Mouse (Mus musculus) embryonic facial prominence, embryonic 14.5 days (tissue): Measurements from ENCODE around the gene Thap12. TPM values are rescaled to one million over a fixed set of nuclear protein-coding genes. Genes with fewer than 3 reads are reported as not detected.

Source experiments
- ATAC-seq: fragments of 200-750 bp; cut with Nextera tagmentation; 2 replicates; pipeline ENCODE4 v1.8.0; 2017; ENCODE audit warnings: low read depth, moderate number of reproducible peaks, moderate TSS enrichment
- DNase-seq: peaks from one replicate; pipeline ENCODE4 v3.0.0-alpha.2; 2015; ENCODE audit warnings: low spot score
- H3K27ac ChIP-seq: fragments of 300-500 bp; sonication (generic); replicated peaks from 2 replicates; pipeline ENCODE4 v1.5.1; 2014; ENCODE audit warnings: low read depth, mild to moderate bottlenecking, low read length, moderate library complexity
- H3K27me3 ChIP-seq: fragments of 300-500 bp; sonication (generic); replicated peaks from 2 replicates; pipeline ENCODE4 v1.6.1; 2014; ENCODE audit warnings: low read length; ENCODE audit not compliant: control insufficient read depth, insufficient read depth
- H3K36me3 ChIP-seq: fragments of 300-500 bp; sonication (generic); 2 replicates; pipeline ENCODE4 v1.6.1; 2014; ENCODE audit warnings: low read length, mixed read lengths; ENCODE audit not compliant: control insufficient read depth, insufficient read depth
- H3K4me1 ChIP-seq: fragments of 300-500 bp; sonication (generic); 2 replicates; pipeline ENCODE4 v1.6.1; 2014; ENCODE audit warnings: antibody characterized with exemption, low read length; ENCODE audit not compliant: control insufficient read depth, insufficient read depth
- H3K4me2 ChIP-seq: fragments of 300-500 bp; sonication (generic); 2 replicates; pipeline ENCODE4 v1.6.1; 2014; ENCODE audit warnings: low read depth, mild to moderate bottlenecking, low read length, moderate library complexity, mixed read lengths
- H3K4me3 ChIP-seq: fragments of 300-500 bp; sonication (generic); 2 replicates; pipeline ENCODE4 v1.5.1; 2014; ENCODE audit warnings: low read depth, mild to moderate bottlenecking, low read length
- H3K9ac ChIP-seq: fragments of 300-500 bp; sonication (generic); 2 replicates; pipeline ENCODE4 v1.6.1; 2014; ENCODE audit warnings: low read depth, mild to moderate bottlenecking, low read length, moderate library complexity, mixed read lengths
- H3K9me3 ChIP-seq: fragments of 300-500 bp; sonication (generic); 2 replicates; pipeline ENCODE4 v1.6.1; 2016; ENCODE audit warnings: low read length; ENCODE audit not compliant: control insufficient read depth
- WGBS: fragments of 180-500 bp; shearing (Covaris S2); extraction: QIAGEN DNeasy Blood & Tissue Kit; methylation state at CpG from one replicate; pipeline ENCODE4 v1.1.7; 2014; 5-methylcytosine and 5-hydroxymethylcytosine counted together
- polyA plus RNA-seq: library from polyadenylated mRNA; unstranded; fragments of >200 nt; fragmentation: Nextera tagmentation; extraction: Ambion mirVana; gene quantifications from 2 replicates; pipeline ENCODE4 v1.2.1, GENCODE M21; 2014

The Thap12 gene
- polyA plus RNA-seq, 1 experiment from 2014 or later: 58.0 TPM

GRCm38 (mm10) chr7:98671416-98671815 is 31.5 kb upstream of the Thap12 start:
- no peak overlapping the region for H3K4me3 ChIP-seq
- H3K36me3 ChIP-seq: no peaks in the 10 kb centered on the region
- ATAC-seq: no peak
- 43% methylated on average over 9 of the region's 9 CpGs for WGBS
- peaks cover 23% of the 10 kb centered on the region for H3K4me1 ChIP-seq
- DNase-seq: no peak
- no peak overlapping the region for H3K4me2 ChIP-seq
- no peaks in the 10 kb centered on the region for H3K9me3 ChIP-seq
- H3K9ac ChIP-seq: no peak overlapping the region
- no peak overlapping the region for H3K27ac ChIP-seq
- no peaks in the 10 kb centered on the region for H3K27me3 ChIP-seq

DNA sequence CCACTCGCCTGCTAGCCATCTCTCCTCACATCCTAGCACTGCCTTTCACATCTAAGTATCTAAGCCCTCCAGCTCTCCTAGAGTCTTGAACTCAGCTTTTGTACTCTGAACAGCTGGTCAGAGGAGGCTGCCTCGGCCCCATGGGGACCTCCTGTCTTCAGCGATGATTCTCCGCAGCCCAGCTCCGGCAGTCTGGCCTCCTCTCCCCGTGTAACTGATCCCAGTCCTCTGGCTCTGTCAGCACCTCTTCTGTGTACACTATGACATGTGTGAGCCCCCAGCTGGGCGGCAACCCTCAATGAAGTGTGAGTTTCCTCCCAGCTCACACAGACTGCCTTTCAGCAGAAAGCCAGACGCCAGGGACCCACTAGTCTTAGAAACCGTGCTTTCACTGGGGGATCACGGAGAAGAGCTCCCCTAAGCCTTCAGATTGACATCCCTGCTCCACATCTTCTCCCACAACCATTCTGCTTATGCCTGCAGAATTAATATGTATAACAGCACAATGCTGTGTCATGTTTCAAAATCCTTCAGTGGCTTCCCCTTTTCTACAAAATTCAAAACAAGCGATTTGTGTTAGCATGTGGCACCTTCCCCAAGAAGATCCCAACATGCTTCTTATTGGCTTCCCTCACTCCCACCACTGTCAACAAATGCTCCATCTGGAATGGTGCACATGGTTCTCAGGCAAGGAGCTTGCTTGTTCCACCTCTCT is 30.5 kb upstream of the Thap12 start:
- Histone ChIP-seq H3K27me3 (no peaks in the 10 kb centered on the region), H3K9me3 (no peaks in the 10 kb centered on the region), H3K4me2 (0 out of 2 replicates have a peak overlapping the region, but pooled peaks have one; percentile 13), H3K4me1 (peaks cover 23% of the 10 kb centered on the region), H3K27ac (peak overlapping the region; percentile 44), H3K36me3 (no peaks in the 10 kb centered on the region), H3K9ac (no peak overlapping the region), H3K4me3 (no peak overlapping the region)
- ATAC-seq (peak; percentile 90), DNase-seq (peak; percentile 92)
- WGBS: 19% methylated on average over 11 of the region's 11 CpGs

DNA sequence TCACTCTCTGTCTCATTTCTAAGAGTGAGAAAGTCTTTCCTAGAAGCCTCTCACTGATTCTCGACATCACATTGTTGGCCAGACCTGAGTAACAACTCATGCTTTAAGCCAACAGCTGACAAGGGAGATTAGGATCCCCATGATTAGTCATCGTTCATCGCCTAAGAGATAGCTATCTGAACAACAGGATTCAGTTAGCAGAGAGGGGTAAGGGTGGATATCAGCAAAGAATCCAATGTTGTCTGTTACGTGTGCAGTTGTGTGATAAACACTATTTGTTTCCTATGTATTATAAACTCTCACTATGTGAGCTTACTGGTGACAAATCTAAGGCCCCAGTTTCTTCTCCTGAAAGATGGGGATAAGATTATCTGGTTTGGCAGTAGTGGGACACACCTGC is 28.6 kb upstream of the Thap12 start:
- no peaks in the 10 kb centered on the region for H3K27me3 ChIP-seq
- no peak overlapping the region for H3K27ac ChIP-seq
- ATAC-seq (no peak), DNase-seq (no peak)
- no peak overlapping the region for H3K9ac ChIP-seq
- peaks cover 21% of the 10 kb centered on the region for H3K4me1 ChIP-seq
- no peaks in the 10 kb centered on the region for H3K36me3 ChIP-seq
- no peak overlapping the region for H3K4me3 ChIP-seq
- WGBS: 66% methylated on average over 4 of the region's 4 CpGs
- no peaks in the 10 kb centered on the region for H3K9me3 ChIP-seq
- H3K4me2 ChIP-seq: no peak overlapping the region

- peaks cover 11% of the 10 kb centered on the region; the same call in 1 of the 2 replicates for H3K4me1 ChIP-seq
- H3K9me3 ChIP-seq: no peaks in the 10 kb centered on the region
- no peaks in the 10 kb centered on the region; the same call in 1 of the 2 replicates for H3K27me3 ChIP-seq
- H3K9ac ChIP-seq: no peak overlapping the region
- ATAC-seq (no peak), DNase-seq (no peak)
- WGBS: 50% methylated on average over 2 of the region's 2 CpGs
- no peak overlapping the region for H3K4me2 ChIP-seq
- H3K4me3 ChIP-seq: no peak overlapping the region
- H3K27ac ChIP-seq: no peak overlapping the region
- no peaks in the 10 kb centered on the region for H3K36me3 ChIP-seq
Measured at GRCm38 (mm10) chr7:98677511-98677910, 25.4 kb upstream of the Thap12 start.

DNA sequence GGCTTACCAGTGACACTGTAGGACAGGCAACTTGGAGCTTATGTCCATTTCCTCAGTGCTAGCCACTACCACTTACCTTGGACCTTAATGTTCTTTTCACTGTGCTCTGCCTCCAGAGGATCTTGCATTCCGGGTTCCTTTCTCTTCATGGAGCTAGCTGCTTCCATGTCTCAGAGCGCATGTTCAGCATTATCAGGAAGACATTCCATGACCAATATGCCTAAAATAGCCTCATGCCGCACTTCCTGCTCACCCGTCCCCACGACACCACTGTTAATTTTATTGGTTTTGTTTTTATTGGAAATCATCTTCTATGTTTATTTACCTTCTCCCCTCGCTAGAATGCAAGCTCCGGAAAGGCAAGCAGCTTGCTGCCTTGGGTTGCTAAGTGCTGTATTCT is 24.5 kb upstream of the Thap12 start:
- Histone ChIP-seq H3K4me1 (peaks cover 5% of the 10 kb centered on the region; the same call in 1 of the 2 replicates), H3K36me3 (no peaks in the 10 kb centered on the region), H3K4me2 (peak overlapping the region; percentile 13; the same call in 1 of the 2 replicates), H3K27ac (no peak overlapping the region), H3K27me3 (no peaks in the 10 kb centered on the region; the same call in 1 of the 2 replicates), H3K9me3 (no peaks in the 10 kb centered on the region), H3K4me3 (no peak overlapping the region), H3K9ac (no peak overlapping the region)
- no peak for DNase-seq
- ATAC-seq: no peak
- WGBS: 39% methylated on average over 7 of the region's 7 CpGs

DNA sequence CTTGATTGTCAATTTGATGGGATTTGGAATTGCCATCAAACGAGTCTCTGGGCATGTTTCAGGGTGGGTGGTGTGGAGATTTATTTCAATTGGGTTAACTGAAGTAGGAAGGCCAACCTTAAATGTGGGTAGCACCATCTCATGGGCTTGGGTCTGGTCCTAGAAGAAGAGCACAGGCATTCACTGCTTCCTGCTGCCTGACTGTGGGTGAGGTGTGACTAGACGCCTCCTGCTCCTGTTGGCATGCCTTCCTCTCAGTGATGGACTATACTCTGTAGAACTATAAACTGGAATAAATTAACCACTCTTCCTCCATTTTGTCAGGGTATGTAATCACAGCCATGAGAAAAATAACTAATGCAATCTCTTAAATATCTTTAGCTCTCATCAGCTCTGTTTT is 22.2 kb upstream of the Thap12 start:
- DNase-seq (no peak), ATAC-seq (no peak)
- no peak overlapping the region for H3K9ac ChIP-seq
- no peak overlapping the region for H3K4me3 ChIP-seq
- no peaks in the 10 kb centered on the region for H3K36me3 ChIP-seq
- no peaks in the 10 kb centered on the region; the same call in 1 of the 2 replicates for H3K27me3 ChIP-seq
- H3K9me3 ChIP-seq: no peaks in the 10 kb centered on the region
- no peak overlapping the region for H3K4me2 ChIP-seq
- H3K27ac ChIP-seq: no peak overlapping the region
- H3K4me1 ChIP-seq: peaks cover 5% of the 10 kb centered on the region
- WGBS: 54% methylated on average over 2 of the region's 2 CpGs

GRCm38 (mm10) chr7:98682821-98683220 is 20.1 kb upstream of the Thap12 start:
- WGBS: 88% methylated on average over 10 of the region's 10 CpGs
- no peaks in the 10 kb centered on the region; the same call in 1 of the 2 replicates for H3K27me3 ChIP-seq
- ATAC-seq: no peak
- no peaks in the 10 kb centered on the region for H3K9me3 ChIP-seq
- H3K9ac ChIP-seq: no peak overlapping the region
- H3K36me3 ChIP-seq: no peaks in the 10 kb centered on the region
- no peak overlapping the region for H3K4me2 ChIP-seq
- no peak for DNase-seq
- H3K4me3 ChIP-seq: no peak overlapping the region
- peaks cover 13% of the 10 kb centered on the region for H3K4me1 ChIP-seq
- H3K27ac ChIP-seq: no peak overlapping the region

DNA sequence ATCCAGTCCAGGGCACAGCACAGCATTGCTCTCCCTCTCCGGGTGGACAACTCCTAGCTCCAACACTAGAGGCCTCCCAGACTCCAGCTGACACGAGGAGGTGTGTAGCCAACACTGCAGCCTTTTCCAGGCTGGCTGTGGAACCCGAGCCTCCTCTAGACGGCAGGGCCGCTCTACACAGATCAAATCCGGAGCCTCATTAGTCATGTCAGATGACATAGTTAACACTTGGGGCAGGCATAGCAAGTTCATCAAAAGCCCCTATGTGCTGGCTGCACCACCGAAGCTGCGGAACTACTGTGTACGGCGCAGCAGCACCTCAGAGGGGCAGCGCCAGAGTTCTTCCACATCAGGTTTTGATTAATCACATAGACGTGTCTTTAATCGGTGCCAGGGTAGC is 17.0 kb upstream of the Thap12 start:
- 12% methylated on average over 13 of the region's 13 CpGs for WGBS
- Histone ChIP-seq H3K4me2 (peak overlapping the region; percentile 48), H3K36me3 (no peaks in the 10 kb centered on the region), H3K9me3 (no peaks in the 10 kb centered on the region), H3K4me1 (peaks cover 7% of the 10 kb centered on the region), H3K4me3 (0 out of 2 replicates have a peak overlapping the region, but pooled peaks have one; percentile 15), H3K27me3 (no peaks in the 10 kb centered on the region; the same call in 1 of the 2 replicates), H3K9ac (peak overlapping the region; percentile 28), H3K27ac (no peak overlapping the region; the same call in 1 of the 2 replicates)
- peak; percentile 85 for DNase-seq
- peak; percentile 97 for ATAC-seq

DNA sequence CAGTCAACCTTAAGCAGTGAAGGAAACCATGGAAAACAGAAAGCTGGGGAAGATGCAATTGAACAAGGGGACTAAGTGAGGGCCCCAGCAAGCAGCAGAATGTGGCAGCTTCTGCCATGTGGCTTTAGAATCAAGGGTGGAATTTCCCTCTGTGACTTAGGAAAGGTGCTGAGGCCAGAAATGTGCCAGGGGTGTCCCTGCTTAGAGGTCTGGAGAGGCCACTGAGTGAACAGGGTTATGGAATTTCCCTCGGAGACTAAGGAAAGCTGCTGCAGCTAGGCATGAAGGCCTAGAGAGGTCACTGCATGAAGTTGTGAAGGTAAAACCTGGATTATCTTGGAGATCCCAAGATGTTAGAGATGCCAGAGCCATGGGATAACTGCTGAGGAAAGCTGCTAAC is 12.8 kb upstream of the Thap12 start:
- Histone ChIP-seq H3K27me3 (no peaks in the 10 kb centered on the region), H3K27ac (no peak overlapping the region), H3K36me3 (no peaks in the 10 kb centered on the region), H3K9ac (no peak overlapping the region), H3K4me2 (no peak overlapping the region), H3K4me3 (no peak overlapping the region), H3K4me1 (peaks cover 13% of the 10 kb centered on the region), H3K9me3 (no peaks in the 10 kb centered on the region)
- DNase-seq: no peak
- no peak for ATAC-seq
- WGBS: 85% methylated on average over 1 of the region's 1 CpGs
